Mouse (Mus musculus) right cerebral cortex, adult 18-20 months (tissue): ENCODE results near the gene Nt5e.
A peak's percentile ranks its signal among the peaks of the same experiment; 100 is the strongest.
"Not testable (repeated sequence)": the region's sequence is repeated elsewhere in the genome, so short reads cannot be mapped to it uniquely, and the experiment has no call there.

Source experiments
- DNase-seq: peaks from one replicate; pipeline ENCODE4 v3.0.0; 2022; ENCODE audit warnings: mixed read lengths

The Nt5e gene

GRCm38 (mm10) chr9:88326930-88327901, at the start of gene Nt5e:
TSS of gene Nt5e (plus strand) at chr9:88327197.
- DNase-seq, result peak; percentile 78

DNA sequence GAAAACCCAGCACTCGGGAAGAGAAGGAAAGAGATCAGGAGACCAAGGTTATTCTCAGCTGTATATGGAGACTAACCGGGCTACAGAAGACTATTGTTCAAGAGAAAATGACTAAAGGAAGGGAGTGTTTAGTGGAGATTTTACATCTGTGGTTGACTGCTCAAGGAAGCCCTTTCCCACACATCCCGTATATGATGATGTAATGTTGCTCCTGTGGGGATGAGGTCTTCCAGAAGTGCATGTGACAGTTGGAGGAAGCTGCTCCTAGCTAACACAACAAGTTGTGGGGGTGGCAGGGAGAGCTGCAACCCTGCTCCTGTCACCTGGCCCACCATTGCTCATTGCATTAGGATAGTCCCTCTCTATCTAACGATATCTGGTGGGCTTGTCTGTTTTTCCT, 49.4 kb upstream of the Nt5e start:
- DNase-seq, result no peak

DNA sequence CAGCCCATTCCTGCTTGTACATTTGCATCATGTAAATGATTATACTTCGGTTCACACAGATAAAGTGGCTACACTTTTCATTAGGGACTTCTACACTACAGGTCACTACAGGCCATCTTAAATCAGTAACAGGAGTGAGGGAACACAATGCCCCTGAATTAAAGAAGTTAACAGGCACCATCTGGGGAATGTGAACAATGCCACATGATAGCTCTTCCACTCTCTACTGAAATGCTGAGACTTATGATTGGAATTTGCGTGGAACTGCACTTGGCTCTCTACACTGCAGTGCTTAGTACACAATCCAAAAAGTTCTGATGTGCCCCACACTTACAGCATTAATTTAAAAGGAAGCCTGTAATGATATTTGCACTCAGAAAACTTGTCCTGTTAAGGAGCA, 47.3 kb upstream of the Nt5e start:
- DNase-seq, result no peak

DNA sequence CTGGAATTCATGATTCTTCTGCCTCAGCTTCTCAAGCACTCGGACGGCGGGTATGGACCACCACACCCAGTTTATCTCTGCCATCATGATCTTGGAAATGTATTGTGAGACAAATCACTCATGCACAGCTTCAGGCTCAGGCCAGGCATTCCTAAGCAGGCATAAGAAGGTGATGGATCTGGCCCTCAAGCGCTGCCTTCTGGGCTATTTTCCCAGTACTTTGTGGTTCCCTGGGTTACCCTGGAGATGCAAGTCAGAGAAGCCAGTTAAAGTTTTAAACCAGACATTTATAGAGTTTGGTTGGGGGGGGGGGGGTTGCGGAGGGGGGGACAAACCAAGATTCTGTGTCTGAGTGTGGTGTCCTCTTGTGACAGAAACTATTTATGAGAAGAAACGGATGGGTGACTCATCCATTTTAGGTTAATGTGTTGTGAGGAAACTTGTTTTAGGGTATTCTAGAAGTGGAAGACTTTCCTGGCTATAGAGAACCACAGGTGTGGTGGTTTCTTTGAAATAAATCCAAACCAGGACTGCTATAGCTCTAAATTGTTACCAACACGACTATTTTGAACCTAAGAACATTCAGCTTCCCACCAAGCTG, 37.3 kb upstream of the Nt5e start:
- no peak for DNase-seq

GRCm38 (mm10) chr9:88292836-88293370, 34.1 kb upstream of the Nt5e start:
- DNase-seq, result no peak

- DNase-seq, result peak; percentile 9
Measured at GRCm38 (mm10) chr9:88295798-88296197, 31.2 kb upstream of the Nt5e start.

DNA sequence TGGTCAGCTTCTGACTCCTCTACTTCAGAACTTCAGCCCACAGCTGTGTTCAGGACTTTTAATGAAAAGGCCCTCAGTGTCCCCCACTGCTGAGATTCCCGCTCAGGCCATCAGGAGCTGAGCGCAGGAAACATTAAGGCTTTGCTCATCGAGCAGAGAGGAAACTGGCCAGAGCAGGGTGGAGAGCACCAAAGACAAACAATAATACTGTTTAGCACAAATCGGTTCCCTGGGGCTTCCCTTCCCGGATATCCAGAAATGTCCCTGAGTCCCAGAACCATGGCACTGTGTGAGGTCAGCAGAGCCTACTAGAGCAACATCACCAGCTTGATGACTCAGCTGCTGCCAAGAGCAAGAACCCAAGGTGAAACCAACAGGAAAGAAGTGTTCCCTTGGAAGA, 30.7 kb upstream of the Nt5e start:
- DNase-seq, result no peak

GRCm38 (mm10) chr9:88297244-88297643, 29.8 kb upstream of the Nt5e start:
- DNase-seq, result not testable (repeated sequence)

- no peak for DNase-seq
Measured at GRCm38 (mm10) chr9:88297871-88298658, 28.9 kb upstream of the Nt5e start.

DNA sequence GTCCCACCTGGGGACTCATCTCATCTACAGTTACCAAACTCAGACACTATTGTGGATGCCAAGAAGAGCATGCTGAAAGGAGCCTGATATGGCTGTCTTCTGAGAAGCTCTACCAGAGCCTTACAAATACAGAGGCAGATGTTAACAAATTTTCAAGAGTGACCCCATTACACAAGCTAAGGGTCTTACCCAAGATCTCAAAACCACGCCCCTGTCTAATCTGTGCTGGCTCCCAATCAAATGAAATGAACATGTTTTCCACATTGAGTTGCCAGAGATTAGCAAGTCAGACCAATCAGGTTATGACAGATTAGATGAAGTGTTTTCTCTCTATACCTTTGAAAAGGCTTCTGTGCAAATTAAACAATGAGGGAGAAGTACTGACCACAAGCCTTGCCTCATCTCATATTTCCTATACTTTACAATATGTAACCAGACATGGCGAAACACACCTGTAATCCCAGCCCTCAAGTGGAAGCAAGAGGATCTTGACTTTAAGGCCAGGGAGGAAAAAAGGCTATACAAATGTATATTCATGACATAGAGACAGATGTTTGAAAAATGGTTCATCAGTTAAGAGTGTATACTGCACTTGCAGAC, 19.9 kb upstream of the Nt5e start:
- no peak for DNase-seq

- DNase-seq, result no peak
Measured at GRCm38 (mm10) chr9:88309127-88309526, 17.9 kb upstream of the Nt5e start.

GRCm38 (mm10) chr9:88319226-88319625, 7.8 kb upstream of the Nt5e start:
- DNase-seq, result no peak

- DNase-seq, result no peak
Measured at GRCm38 (mm10) chr9:88324616-88325015, 2.4 kb upstream of the Nt5e start.

GRCm38 (mm10) chr9:88328666-88329065, 1.7 kb downstream of the Nt5e start:
- no peak for DNase-seq

- no peak for DNase-seq
Measured at GRCm38 (mm10) chr9:88329166-88329748, 2.3 kb downstream of the Nt5e start.

GRCm38 (mm10) chr9:88330316-88330715, 3.3 kb downstream of the Nt5e start:
- no peak for DNase-seq

GRCm38 (mm10) chr9:88332447-88332846, 5.5 kb downstream of the Nt5e start:
- DNase-seq, result no peak

DNA sequence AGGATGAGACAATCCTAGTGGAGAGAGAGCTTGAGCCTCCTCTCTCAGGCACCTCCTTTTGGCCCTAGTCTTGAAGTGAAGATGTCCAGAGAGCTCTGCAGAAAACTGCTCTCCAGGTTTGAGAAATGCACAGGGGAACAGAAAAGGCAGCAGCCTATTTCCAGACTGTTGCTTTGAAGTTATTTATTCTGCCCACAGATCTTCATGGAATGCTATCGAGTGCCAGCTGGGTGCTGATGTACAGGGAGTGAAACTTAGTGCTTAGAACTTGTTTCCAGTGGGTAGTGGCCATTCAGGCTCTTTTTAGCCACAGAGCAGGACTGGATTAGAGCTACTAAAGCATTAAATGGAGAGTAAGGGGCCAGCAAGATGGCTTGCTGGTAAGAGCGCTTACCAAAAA, 8.8 kb downstream of the Nt5e start:
- DNase-seq, result no peak

DNA sequence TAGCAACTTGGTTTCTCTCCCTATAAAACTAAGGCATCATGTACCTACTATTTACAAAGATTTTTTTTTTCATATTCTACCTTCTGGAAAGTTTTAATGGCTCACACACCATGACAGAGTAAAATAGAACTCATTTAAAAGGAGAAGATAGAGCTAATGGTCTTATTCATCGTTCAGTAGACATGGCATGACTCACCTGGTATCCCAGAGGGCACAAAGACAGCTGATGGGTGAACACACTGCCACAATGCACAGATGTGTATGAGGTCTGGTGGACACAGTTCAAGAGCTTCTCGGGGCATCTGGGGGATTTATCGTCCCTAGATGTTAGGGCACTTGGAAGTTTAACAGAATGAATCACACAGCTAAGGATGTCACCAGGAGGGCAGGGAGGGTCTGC, 13.8 kb downstream of the Nt5e start:
- DNase-seq, result no peak

DNA sequence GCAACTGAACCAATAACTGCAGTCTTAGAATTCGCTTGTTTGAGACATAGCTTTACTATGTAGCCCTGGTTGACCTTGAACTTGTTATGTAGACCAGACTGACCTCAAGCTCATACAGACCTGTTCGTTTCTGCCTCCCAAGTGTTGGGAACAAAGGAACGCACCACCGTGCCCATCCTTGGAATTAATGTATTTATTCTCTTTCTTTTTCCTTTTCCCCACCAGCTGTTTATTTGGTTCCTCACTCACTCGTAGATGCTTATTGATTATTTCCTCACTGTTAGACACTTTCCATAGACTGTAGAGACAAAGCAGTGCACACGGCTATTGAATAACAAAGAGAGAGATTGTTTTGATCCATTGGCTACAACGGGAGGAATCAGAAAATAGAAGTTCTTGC, 15.2 kb downstream of the Nt5e start:
- no peak for DNase-seq

DNA sequence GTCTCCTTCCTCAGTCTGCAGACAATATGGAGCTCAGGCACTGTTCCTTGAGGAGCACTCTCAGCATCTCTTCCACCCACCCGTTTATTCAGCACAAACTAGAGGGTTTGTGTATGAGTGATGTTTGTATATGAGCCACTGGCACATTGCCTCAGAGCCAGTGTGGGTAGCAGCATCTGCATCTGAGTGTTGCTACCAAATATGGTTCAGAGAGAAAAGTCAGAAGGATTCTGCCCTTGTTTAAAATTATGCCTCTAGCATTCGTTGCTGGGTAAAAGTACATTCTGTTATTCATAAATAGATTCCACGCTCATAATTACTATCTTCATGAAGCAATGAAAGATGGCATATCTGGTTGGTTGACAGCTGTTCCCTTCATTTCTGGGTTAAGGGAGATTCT, 15.7 kb downstream of the Nt5e start:
- DNase-seq, result peak; percentile 42

DNA sequence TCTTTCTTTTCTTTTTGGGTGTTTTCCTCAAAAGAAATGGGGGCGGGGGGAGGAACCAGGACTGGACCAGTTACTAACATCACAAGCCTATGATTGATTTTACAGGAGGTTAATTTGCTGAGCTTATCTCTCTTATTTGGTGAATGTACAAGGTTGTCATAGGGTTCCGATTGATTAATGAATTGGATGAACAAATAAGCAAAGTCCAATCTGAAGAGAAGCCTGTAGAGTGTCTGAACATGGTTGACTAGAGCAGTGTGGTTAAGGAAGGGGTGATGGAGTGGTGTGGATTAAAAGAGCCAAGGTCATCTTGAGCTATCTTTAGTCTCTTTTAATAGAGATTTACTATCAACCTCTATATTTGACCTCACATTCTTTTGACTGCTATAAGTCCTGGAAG, 17.4 kb downstream of the Nt5e start:
- no peak for DNase-seq
